Mouse (Mus musculus): Measurements from ENCODE around the gene Tnip1.

- no peak for TF ChIP-seq CTCF (IDR thresholded peaks at IDR 0.05)
- TF ChIP-seq EP300 (IDR thresholded peaks at IDR 0.05), result no peak
Observed at GRCm38 (mm10) chr11:54876031-54876430, 86.7 kb downstream of the Tnip1 start.

Measured in lung, postnatal 0 days (tissue).